Mouse (Mus musculus) hindbrain, embryonic 11.5 days (tissue): ENCODE measurements around the gene Tgoln1. TPM values are rescaled to one million over a fixed set of nuclear protein-coding genes. Genes with fewer than 3 reads are reported as not detected.

Experiments used
- ATAC-seq: fragments of 200-750 bp; cut with Nextera tagmentation; 2 replicates; pipeline ENCODE4 v1.8.0; 2017; ENCODE audit warnings: mild to moderate bottlenecking, moderate TSS enrichment, moderate library complexity; ENCODE audit not compliant: low FRiP score
- DNase-seq: peaks from one replicate; pipeline ENCODE4 v3.0.0-alpha.2; 2015; ENCODE audit warnings: low spot score
- H3K27ac ChIP-seq: fragments of 300-500 bp; sonication (generic); 2 replicates; pipeline ENCODE4 v1.5.1; 2014; ENCODE audit warnings: mild to moderate bottlenecking, low read depth, low read length
- H3K27me3 ChIP-seq: fragments of 300-500 bp; sonication (generic); 2 replicates; pipeline ENCODE4 v1.6.1; 2014; ENCODE audit warnings: mild to moderate bottlenecking, low read length, moderate library complexity, mixed read lengths; ENCODE audit not compliant: control insufficient read depth, insufficient read depth
- H3K36me3 ChIP-seq: fragments of 300-500 bp; sonication (generic); 2 replicates; pipeline ENCODE4 v1.6.1; 2014; ENCODE audit warnings: mild to moderate bottlenecking, low read length, moderate library complexity, mixed read lengths; ENCODE audit not compliant: control insufficient read depth, insufficient read depth
- H3K4me1 ChIP-seq: fragments of 300-500 bp; sonication (generic); replicated peaks from 2 replicates; pipeline ENCODE4 v1.6.1; 2014; ENCODE audit warnings: low read length, mixed read lengths; ENCODE audit not compliant: control insufficient read depth, insufficient read depth
- H3K4me2 ChIP-seq: fragments of 300-500 bp; sonication (generic); replicated peaks from 2 replicates; pipeline ENCODE4 v1.6.1; 2014; ENCODE audit warnings: mild to moderate bottlenecking, low read depth, low read length
- H3K4me3 ChIP-seq: fragments of 300-500 bp; sonication (generic); 2 replicates; pipeline ENCODE4 v1.5.1; 2014; ENCODE audit warnings: low read depth, low read length
- H3K9ac ChIP-seq: fragments of 300-500 bp; sonication (generic); 2 replicates; pipeline ENCODE4 v1.6.1; 2014; ENCODE audit warnings: low read depth, low read length
- H3K9me3 ChIP-seq: fragments of 300-500 bp; sonication (generic); 2 replicates; pipeline ENCODE4 v1.6.1; 2016; ENCODE audit warnings: low read length; ENCODE audit not compliant: control insufficient read depth
- WGBS: fragments of 180-500 bp; shearing (Covaris S2); extraction: QIAGEN DNeasy Blood & Tissue Kit; methylation state at CpG from one replicate; pipeline ENCODE4 v1.1.7; 2014; 5-methylcytosine and 5-hydroxymethylcytosine counted together
- polyA plus RNA-seq: library from polyadenylated mRNA; unstranded; fragments of >200 nt; fragmentation: Nextera tagmentation; extraction: Ambion mirVana; gene quantifications from 2 replicates; pipeline ENCODE4 v1.2.1, GENCODE M21; 2014

The Tgoln1 gene
- polyA plus RNA-seq, 1 experiment from 2014 or later = 41.5 TPM

DNA sequence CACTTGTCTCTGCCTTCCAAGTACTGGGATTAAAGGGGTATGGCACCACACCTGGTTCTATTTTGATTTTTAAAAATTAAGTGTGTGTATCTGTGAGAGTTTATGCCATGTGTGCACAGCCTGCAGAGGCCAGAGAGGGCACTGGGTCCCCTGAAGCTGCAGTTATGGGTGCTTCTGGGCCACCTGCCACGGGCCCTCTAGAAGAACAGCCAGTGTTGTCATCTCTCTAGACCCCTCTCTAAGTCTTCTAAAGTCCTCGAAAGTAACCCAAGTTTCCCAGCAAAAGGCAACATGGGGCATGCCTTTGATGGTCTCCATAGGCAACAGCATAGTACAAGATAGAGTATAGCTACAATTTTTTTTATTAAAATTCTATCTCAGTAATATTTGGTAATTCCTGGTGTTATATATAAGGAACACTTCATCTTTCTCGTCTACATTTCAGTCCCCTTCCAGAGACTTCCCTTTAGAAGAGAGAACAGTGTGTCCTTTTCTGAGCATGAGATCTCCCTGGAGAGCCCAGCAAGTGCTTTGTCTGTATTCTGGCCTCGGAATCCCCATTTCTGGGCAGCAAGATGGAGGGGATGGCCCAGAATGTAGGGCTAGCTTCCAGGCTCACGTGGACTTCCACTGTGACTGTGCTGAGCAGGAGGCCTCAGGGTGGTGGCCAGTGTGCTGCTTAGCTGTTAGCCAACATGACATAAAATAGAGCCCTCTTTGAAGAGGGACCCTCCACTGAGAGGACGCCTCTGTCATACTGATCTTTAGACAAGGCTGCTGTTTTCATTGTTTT is 23.6 kb downstream of the Tgoln1 start:
- no peak overlapping the region for H3K4me3 ChIP-seq
- H3K27ac ChIP-seq = no peak overlapping the region
- WGBS = 84% methylated on average over 6 of the region's 6 CpGs
- H3K36me3 ChIP-seq = no peaks in the 10 kb centered on the region
- DNase-seq = no peak
- no peaks in the 10 kb centered on the region for H3K4me1 ChIP-seq
- ATAC-seq = no peak
- no peaks in the 10 kb centered on the region for H3K9me3 ChIP-seq
- H3K4me2 ChIP-seq = no peak overlapping the region
- H3K9ac ChIP-seq = no peak overlapping the region
- H3K27me3 ChIP-seq = no peaks in the 10 kb centered on the region

DNA sequence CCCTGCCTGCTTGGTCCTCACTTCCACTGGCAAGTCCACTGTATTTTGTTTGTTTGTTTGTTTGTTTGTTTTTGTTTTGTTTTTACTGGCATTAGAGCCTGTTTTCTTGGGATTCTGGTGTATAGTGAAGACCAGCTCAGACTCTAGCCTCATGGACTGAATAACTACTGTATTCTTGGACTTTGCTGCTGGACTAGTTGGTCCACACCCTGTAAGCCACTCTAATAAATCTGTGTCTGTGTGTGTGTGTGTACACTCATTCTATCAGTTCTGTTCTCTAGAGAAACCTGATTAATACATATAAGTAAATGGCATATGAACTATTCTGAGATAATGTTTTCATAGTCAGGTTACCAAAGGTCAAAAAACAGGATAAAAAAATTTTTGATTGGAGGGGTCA is 26.7 kb downstream of the Tgoln1 start:
- H3K9ac ChIP-seq = no peak overlapping the region
- H3K27me3 ChIP-seq = no peaks in the 10 kb centered on the region
- ATAC-seq (no peak), DNase-seq (no peak)
- H3K27ac ChIP-seq = no peak overlapping the region
- no peak overlapping the region for H3K4me3 ChIP-seq
- no peaks in the 10 kb centered on the region for H3K9me3 ChIP-seq
- H3K4me2 ChIP-seq = no peak overlapping the region
- no peaks in the 10 kb centered on the region for H3K36me3 ChIP-seq
- H3K4me1 ChIP-seq = no peaks in the 10 kb centered on the region

- ATAC-seq = no peak
- no peak overlapping the region for H3K4me3 ChIP-seq
- no peak overlapping the region for H3K9ac ChIP-seq
- H3K9me3 ChIP-seq = no peaks in the 10 kb centered on the region
- H3K4me2 ChIP-seq = no peak overlapping the region
- no peaks in the 10 kb centered on the region for H3K4me1 ChIP-seq
- no peaks in the 10 kb centered on the region for H3K27me3 ChIP-seq
- no peak overlapping the region for H3K27ac ChIP-seq
- no peak for DNase-seq
- H3K36me3 ChIP-seq = no peaks in the 10 kb centered on the region
Observed at GRCm38 (mm10) chr6:72588307-72588706, 28.5 kb downstream of the Tgoln1 start.

GRCm38 (mm10) chr6:72586701-72587100 is 30.1 kb downstream of the Tgoln1 start:
- no peak overlapping the region for H3K4me2 ChIP-seq
- ATAC-seq (no peak), DNase-seq (no peak)
- H3K27ac ChIP-seq = no peak overlapping the region
- H3K4me3 ChIP-seq = no peak overlapping the region
- H3K4me1 ChIP-seq = no peaks in the 10 kb centered on the region
- H3K27me3 ChIP-seq = no peaks in the 10 kb centered on the region
- WGBS = 77% methylated on average over 3 of the region's 3 CpGs
- no peaks in the 10 kb centered on the region for H3K9me3 ChIP-seq
- H3K9ac ChIP-seq = no peak overlapping the region
- H3K36me3 ChIP-seq = no peaks in the 10 kb centered on the region

- no peak overlapping the region for H3K4me3 ChIP-seq
- H3K36me3 ChIP-seq = no peaks in the 10 kb centered on the region
- no peaks in the 10 kb centered on the region for H3K27me3 ChIP-seq
- ATAC-seq (no peak), DNase-seq (no peak)
- no peak overlapping the region for H3K27ac ChIP-seq
- 80% methylated on average over 11 of the region's 11 CpGs for WGBS
- no peak overlapping the region for H3K4me2 ChIP-seq
- H3K9me3 ChIP-seq = no peaks in the 10 kb centered on the region
- H3K9ac ChIP-seq = no peak overlapping the region
- no peaks in the 10 kb centered on the region for H3K4me1 ChIP-seq
Observed at GRCm38 (mm10) chr6:72584154-72584553, 32.6 kb downstream of the Tgoln1 start.

- Histone ChIP-seq H3K9ac (no peak overlapping the region), H3K9me3 (no peaks in the 10 kb centered on the region), H3K4me1 (no peaks in the 10 kb centered on the region), H3K4me2 (no peak overlapping the region), H3K4me3 (no peak overlapping the region), H3K27ac (no peak overlapping the region), H3K36me3 (no peaks in the 10 kb centered on the region), H3K27me3 (no peaks in the 10 kb centered on the region)
- WGBS = 85% methylated on average over 4 of the region's 4 CpGs
- DNase-seq (no peak), ATAC-seq (no peak)
Observed at GRCm38 (mm10) chr6:72583211-72583839, 33.5 kb downstream of the Tgoln1 start.

DNA sequence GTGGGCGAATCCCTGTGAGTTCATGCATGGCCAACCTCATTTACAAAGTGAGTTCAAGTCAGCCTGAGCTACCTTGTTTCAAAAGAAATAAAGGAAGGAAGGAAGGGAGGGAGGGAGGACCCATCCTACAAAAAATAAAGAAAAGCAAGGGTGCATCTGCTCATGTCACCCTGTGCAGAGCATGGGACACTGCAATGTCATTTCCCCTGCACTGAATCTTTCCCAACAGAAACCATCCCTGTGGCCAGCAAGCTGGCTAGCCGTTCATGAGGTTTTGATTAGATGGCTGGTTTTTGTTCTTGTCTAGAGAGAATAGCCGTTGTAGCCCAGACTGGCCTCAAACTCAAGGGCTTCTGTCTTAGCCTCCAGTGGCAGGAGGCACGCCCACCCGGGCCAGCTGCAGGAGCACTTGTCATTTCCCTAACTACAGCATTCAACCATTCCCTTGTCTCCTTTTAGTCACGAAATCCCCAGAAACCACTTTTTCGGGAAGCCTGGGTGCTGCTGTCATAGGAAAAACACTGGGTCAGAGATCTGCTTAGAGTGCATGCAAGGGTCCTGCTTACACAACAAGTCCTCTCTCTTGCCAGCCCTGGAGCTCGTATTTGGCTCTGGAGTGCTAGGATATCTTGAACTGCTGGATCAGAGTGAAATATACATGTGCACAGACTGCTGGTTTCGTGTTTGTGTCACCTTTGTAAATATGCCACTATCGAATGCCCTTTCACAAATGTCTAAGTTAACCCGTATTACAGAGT is 35.0 kb downstream of the Tgoln1 start:
- Histone ChIP-seq H3K36me3 (no peaks in the 10 kb centered on the region), H3K27ac (no peak overlapping the region), H3K4me2 (no peak overlapping the region), H3K27me3 (no peaks in the 10 kb centered on the region), H3K4me3 (no peak overlapping the region), H3K9me3 (no peaks in the 10 kb centered on the region), H3K4me1 (no peaks in the 10 kb centered on the region), H3K9ac (no peak overlapping the region)
- no peak for DNase-seq
- 78% methylated on average over 11 of the region's 11 CpGs for WGBS
- no peak for ATAC-seq

- DNase-seq (no peak), ATAC-seq (no peak)
- Histone ChIP-seq H3K4me2 (no peak overlapping the region), H3K27me3 (no peaks in the 10 kb centered on the region), H3K4me1 (no peaks in the 10 kb centered on the region), H3K36me3 (no peaks in the 10 kb centered on the region), H3K9me3 (no peaks in the 10 kb centered on the region), H3K4me3 (no peak overlapping the region), H3K9ac (no peak overlapping the region), H3K27ac (no peak overlapping the region)
- WGBS = 94% methylated on average over 3 of the region's 3 CpGs
Observed at GRCm38 (mm10) chr6:72576041-72576440, 40.8 kb downstream of the Tgoln1 start.
